Mouse (Mus musculus) left cerebral cortex, postnatal 10 days (tissue): Measurements from ENCODE around the gene Lca5l. TPM values are rescaled to one million over a fixed set of nuclear protein-coding genes. Genes with fewer than 3 reads are reported as not detected.

Source experiments
- DNase-seq, 2 experiments: peaks; one replicate each; pipeline ENCODE4 v3.0.0; 2021 to 2022; ENCODE audit warnings: low spot score in 2 of 2, mixed read lengths in 1 of 2; ENCODE audit errors: extremely low spot score in 1 of 2
- intact Hi-C: fragments of 180-260 bp; cut with DNase I; formaldehyde crosslinking; loops from one replicate; pipeline ENCODE4 v1.15.1; 2025
- total RNA-seq, 2 experiments: library from RNA; stranded (reverse); gene quantifications; 2 replicates each; pipeline ENCODE4 v1.2.3; 2021

The Lca5l gene
- total RNA-seq = 1 to 10 TPM in 1 of 2 experiments, under 1 TPM in 1; 0.89 to 1.5 TPM

DNA sequence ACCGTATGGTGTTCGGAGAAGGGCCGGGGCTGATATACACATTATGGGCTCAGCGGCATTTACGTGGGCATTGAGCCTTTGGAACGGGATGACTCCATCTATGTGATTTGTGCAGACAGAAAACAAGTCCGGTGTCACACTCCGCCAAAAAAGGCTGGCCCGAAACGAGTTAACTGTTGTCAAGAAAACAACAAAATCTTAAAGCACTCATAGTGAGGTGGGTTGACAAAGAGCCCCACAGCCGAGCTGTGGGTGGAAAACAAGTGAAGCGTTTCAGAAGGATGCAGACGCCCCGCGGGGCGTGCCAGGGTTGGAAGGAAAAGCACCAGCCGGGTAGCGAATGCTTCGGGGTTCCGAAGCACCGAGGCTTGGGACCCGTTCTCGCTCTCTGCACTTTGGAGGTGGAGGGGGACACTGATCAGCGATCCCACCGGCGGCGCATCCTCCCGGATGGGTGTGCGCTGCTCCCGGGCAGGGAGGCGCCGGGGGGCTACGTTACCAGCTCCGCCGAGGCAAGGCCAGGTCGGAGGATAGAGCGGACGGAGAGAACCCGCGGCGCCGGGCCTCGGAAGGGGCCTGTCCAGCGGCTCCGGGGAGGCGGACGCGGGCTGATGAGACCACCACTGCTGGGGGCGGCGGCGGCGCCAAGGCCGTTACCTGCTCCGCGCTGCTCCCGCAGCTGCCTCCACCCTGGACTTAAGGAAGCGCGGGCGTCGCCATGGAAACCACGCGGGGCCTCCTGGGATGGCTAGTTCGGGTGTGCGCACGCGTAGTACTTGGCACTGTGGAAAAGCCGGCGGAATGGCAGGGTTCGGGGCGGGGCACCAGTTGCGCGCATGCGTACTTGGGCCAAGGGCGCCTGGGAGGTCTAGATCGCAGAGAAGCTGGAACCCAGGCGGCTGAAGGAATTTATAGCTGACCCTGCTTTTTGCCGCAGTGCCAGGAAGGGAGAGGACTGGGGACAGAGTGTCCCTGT, at the start of gene Lca5l:
TSS of gene Lca5l (minus strand) at position 741 of the 976 bp plus-strand sequence.
- intact Hi-C loops = no loop called here
- peak; percentile 99 to 100 for DNase-seq

DNA sequence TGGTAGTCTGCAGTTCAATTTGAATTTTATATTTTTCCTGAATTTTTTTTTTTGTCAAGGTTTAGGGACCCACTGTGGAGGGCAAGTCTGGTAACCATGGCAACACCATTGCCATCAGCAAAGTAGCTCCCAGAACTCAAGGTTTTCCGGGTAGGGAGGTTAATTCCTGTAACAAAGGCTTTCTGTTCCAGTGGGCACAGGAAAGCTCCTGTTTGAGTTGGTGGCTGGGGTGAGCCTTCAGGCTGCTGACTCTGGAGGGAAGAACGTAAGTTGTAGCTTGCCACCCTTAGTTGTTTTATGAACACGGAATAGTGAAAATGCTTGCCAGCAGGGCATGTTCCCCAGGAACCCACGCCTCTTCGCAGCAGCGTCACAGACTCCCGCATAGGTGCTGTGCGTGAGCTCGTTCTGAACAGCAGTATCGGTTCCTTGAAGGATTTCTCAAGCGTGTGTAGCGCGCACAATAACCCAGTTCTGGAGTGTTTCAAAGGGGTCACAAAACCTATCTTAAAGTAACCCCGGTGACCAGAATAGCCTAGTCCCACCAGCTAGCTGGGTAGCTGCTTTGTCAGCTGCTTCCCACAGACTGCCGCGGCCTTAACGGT, 43.4 kb upstream of the Lca5l start, which contains the start of gene B3galt5:
TSS of gene B3galt5 (plus strand) at position 436 of the 605 bp plus-strand sequence.
- DNase-seq = no peak
- intact Hi-C loops = no loop called here

DNA sequence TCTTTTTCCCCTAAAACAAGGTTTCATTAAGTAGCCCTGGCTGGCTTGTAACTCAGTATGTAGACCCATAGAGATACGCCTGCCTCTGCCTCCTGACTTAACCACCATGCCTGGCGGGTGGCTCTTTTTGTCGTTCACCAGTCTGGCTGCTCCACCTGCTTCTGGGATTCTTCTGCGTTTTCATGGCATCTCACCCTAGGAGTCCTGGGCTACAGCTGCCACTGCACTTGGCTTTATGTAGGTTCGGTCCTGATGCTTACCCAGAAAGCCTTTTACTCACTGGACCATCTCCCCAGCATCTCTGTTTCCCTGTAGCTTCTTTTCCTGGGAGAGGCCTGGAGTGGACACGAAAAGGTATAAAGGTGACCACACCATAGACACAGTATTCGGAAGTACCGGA, 41.9 kb upstream of the Lca5l start:
- intact Hi-C loops = no loop called here

DNA sequence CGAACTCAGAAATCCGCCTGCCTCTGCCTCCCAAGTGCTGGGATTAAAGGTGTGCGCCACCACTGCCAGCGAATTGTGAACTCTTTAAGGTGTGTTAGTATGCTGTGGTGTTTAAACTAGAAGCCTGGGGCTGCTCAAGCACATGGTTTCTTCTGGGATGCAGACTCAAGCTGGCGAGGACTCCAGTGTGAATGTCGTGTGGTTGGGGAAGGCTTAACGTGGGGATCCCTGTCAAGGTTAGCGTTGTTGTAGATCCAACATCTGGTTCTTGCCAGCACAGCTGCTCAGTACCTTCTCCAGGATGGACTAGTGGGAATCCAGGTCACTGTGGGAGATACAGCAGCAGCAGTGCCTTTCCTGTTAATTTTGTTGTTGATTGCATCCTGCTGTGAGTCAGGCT, 39.9 kb upstream of the Lca5l start:
- DNase-seq = no peak
- intact Hi-C loops = no loop called here

More for the DNA sequence above, 41.9 kb upstream of the Lca5l start:
- DNase-seq = no peak

DNA sequence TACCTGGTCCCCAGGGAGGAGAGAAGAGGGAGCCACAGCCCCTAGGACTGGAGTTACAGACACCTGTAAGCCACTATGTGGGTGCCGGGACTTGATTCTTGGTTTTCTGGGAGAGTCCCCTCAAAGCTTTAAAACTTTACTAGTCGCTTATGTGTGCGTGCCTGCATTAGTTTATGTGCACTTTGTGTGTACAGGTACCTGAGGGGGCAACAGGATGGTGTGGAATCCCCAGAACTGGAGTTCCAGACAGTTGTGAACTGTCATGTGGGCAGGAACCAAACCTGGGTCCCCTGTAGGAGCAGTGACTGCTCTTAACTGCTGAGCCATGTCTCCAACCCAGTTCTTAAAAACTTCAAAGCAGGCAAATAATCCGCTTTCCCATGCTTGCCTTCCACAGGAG, 39.2 kb upstream of the Lca5l start:
- intact Hi-C loops = no loop called here
- DNase-seq = no peak

DNA sequence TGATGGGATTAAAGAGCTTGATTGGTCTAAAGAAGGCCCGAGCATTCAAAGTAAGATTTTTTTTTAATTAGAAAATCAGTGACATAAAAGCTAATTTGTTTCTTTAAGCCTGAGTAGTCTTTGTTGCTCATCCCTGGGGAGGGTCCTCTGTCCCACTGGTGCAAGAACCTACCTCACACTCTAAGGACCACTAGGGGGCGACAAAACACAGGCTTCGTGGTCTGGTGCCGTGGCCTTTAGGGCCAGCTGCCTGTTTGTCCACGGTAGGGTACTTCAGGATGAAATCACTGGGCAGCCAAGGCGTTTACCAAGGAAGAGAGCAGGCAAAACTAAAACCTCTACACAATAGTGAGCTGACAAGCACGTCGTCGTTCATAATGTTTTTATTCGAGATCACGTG, 38.3 kb upstream of the Lca5l start:
- intact Hi-C loops = loop anchor here (1.0 kb wide), 1 partner anchor 111 kb away; no protein-coding TSS in a partner anchor
- DNase-seq = peak; percentile 45 to 77

DNA sequence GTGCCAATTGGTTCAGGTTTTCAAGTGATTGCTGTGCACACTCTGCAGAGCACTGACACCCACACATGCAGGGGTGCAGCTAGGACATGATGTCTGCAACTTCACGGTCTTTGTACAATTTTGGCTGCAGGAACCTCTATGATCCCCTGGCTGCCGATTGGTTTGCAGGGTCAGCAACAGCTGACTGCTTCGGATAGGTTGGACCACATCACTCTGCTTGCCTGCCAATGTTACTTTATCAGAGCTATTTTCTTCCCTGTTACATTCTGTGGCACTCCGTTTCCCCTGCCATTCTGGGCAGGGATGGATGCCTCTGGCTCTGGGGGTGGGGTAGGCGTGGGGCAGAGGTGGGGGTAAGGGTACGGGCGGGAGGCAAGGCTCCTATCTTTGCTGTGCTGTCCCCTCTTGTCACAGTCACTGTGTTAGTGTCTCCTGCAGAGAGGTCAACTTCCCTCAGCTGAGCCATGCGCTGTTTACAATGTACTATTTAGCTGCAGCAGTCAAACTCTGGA, 37.0 kb upstream of the Lca5l start:
- no peak for DNase-seq
- intact Hi-C loops = no loop called here

DNA sequence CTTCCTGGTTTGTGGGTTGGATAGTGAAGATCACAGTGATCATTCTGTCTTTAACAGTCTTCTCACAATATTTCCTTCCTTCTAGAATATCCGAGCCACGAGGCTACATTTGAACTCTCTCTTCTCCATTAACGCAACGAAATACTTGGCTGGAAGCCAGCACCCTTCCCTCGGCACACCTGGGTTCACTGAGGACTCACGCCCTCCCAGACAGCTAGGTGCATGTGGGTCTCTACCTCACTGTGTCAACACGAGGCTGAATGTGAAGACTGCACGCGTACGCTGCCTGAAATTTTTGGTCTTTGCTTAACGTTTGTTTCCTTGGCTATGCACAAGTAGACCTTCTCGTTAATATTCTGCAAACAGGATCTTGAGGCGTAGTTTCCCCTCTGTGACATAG, 36.4 kb upstream of the Lca5l start:
- DNase-seq = no peak
- intact Hi-C loops = no loop called here

DNA sequence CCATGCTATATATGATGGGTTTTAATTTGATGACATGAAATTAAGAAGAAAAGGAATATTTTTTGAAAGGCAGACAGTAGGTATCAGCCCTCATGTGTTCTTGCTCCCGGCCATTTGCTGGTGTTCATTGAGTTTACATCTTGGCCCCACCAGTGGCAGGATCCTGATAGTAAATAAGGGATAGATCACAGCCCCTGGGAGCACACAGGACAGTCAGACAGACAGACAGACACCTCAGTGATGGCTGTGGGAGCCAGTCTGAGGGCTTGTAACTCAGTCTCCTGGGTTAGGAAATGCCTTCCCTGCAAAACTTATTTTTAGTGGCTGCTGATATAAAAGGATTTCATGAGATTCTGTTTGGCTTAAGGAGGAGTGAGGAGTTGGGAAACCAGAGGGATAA, 30.4 kb upstream of the Lca5l start:
- no peak for DNase-seq
- intact Hi-C loops = no loop called here

DNA sequence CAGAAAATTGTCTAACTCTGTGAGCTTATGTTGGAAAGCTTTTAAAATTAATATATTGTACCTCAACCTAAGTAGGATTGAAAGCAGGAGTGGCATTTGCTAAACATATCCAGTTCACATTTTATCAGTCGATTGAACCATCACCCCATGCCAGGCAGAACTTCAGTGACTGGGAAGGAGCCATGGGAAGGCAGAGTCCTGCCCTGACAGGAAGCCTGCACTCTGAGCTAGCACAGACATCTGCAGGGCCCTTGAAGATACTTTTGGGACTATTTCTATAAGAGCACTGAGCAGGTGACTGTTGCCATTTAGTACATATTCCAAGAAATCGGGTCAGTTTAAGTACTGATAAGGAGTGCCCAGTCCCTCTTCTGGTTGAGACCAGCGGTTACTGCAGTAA, 29.9 kb upstream of the Lca5l start:
- no peak for DNase-seq
- intact Hi-C loops = no loop called here

DNA sequence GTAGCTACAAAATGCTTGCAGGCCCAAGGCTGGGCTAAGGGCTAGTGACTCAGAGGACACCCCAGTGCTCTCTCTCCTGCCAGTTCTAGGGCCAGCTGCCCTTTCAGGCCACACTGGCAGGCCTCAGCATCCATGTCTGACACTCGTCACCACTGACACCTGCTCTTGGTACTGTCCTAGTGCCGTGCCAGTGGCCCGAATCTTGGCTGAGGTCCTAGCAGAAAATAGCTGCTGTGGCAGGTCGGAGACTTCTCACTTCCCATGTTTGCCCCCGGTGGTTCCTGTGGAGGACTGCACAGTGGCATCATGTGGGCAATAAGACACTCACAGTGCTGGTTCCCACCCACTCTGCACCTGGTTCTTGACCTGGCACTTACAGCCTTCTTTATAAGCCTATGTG, 29.4 kb upstream of the Lca5l start:
- intact Hi-C loops = no loop called here
- DNase-seq = no peak

DNA sequence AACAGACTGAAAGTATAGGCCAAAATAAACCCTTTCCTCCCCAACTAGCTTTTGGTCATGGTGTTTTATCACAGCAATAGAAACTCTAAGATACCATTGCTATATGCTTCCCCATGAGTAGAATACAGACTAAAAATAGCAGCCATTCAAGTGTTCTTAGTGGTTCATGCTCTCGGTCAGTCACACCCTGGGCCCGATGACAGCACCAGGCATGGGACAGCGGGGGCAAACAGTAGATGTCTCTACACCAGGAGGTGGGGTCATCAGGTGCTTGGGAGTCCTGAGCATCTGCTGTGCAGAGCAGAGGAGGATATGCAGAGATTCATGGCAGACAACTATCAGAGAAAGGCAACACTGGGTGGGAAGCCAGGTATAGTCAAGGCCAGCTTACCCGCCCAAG, 21.0 kb upstream of the Lca5l start:
- intact Hi-C loops = no loop called here
- DNase-seq = no peak

DNA sequence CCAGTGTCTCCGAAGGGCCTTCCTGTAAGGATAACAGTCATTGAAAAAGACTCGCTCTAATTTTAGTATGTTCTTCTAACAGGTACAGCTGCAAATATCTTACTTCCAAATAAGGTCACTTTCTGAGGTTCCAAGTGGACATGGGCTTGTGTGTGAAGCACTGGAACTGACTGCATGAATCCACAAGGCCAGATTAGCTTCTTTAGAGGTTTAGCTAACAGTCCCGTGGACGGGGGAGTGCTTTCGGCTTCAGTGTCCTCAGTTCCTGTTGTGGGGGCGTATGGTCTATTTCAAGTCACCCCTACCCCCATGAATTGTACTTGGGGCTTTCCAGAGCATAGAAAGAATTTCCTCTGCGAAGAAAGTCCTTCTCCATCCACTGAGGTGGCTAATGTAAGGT, 18.8 kb upstream of the Lca5l start:
- DNase-seq = no peak
- intact Hi-C loops = no loop called here

DNA sequence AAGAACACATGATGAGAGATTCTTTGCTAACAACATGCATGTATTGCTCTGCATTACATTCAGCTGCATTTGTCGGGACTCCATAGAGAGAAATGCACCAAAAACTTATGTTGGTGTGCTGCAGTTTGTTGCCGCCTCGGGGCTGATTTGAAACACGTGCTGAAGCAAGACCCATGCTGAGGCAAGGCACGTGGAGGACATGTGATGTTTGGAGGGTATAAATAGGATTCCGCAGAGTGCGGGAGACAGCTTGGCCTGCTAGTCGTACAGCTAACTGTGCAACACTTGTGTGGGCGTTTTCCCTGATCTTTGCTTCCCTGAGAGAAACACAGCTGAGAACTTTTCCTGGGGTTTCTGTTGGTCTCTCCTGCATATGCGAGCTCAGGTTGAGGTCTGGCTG, 17.7 kb upstream of the Lca5l start:
- DNase-seq = peak in 1 of 2 experiments; percentile 34

DNA sequence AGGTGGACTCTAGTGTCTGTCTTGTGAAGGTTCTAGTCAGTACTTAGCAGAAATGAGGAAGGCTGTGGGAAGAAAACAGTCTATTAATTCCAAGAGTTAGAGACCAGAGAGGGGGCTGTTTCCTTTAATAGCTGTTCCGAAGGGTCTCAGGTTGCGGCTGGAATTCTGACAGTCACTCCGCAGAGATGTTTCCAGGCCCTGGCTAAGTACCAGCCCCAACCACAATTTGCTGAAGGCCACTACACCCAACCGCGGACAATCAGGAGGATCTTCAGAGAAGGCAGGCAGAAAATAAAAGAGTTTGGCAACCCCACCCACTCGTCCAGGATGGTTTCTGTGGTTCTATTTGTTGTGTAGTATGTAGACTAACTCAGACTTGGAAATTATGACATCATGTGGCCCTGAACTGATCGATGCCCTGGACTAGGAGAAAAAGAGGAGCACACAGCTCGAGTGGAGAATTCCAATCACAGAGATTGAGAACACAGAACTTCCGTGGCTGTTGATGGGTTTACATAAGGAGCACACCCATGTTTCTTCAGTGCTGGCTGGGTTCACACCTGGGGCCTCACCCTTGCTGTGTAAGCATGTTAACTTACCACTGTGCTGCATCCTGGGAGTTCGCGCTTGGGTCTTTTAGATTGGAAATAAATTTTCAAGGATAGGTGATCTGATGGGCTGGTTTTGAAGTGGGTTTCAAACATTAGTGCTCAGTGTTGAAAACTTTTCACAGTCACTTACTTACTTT, 9.6 kb upstream of the Lca5l start:
- DNase-seq = no peak
- intact Hi-C loops = no loop called here

More for the DNA sequence above, 17.7 kb upstream of the Lca5l start:
- intact Hi-C loops = no loop called here

DNA sequence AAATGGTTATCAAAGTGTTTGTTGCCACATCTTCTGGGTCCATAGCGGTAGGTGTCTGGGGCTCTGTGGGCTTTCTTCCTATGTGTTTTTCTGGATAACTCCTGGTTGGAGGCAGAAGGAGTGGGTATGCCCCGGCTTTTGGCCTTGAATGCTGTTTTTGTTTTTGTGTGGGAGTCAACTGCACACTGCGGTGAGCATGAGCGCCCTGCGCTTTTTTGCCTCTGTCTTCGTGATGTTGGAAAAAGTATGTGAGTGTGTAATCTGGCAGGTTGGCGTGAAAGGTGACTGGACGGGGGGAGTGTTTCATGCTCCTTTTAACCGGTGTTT, 8.6 kb upstream of the Lca5l start:
- DNase-seq = no peak
- intact Hi-C loops = no loop called here

DNA sequence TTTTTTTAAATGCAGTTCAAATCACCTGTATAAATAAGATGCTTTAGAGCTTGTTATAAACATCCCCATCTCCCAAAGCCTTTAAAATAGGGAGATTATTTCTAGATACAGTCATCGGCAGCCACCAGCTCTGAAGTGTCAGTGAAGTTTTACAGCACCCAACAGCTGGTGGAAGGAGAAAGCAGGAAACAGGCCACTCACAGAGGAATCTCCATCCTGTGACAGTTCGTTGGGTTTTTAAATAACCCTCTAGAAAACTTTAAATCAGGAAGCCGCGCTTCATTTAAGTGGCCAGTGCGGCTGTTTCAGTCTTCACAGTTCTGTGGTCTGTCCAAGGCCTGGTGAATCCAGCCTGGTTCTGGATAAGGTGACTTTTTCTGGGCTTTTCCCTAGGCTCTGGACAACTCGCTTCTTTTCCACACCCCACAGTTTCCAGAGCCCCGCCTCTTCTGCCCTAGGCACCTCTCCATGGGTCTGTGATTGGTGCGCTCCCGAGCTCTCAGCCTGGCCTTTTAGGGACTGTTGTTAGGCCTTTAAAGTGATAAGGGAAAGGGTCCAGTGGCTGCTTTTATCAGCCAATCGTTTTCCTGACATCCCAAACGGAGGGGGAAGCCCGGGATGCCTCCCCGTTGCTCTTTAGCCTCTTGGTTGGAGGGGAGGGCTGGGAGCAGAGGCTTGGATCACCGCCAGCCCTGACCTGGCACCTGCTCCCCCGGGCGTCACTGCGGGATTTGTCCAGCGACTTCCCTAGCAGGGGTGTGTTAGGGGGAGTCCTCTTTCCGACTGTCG, 8.0 kb upstream of the Lca5l start, which contains the start of gene Sh3bgr:
TSS of gene Sh3bgr (plus strand) at position 538 of the 789 bp plus-strand sequence.
- peak in 1 of 2 experiments; percentile 69 for DNase-seq
- intact Hi-C loops = no loop called here

DNA sequence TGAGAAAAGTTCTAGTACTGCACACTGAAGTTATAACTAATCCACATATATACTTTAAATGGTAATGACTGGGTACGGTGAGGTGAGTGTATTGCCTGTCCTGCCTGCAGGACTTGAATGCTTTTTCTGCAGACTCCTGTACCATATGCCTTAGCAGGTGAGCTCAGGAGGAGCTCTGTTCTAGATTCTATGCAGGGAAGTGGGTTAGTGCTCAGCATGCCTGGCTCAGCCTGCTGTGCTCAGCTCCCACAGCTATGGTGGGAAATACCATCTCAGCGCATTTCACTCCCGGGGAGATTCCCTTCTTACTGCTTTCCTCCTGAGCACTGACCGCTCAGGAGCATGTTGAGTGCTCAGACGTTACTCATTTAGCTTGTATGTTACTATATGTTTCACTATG, 4.5 kb downstream of the Lca5l start:
- intact Hi-C loops = no loop called here
- DNase-seq = no peak
